Mouse (Mus musculus) megakaryocyte-erythroid progenitor cell, adult 5 weeks (primary cell): Measurements from ENCODE around the gene Nebl. TPM values are rescaled to one million over a fixed set of nuclear protein-coding genes. Genes with fewer than 3 reads are reported as not detected.

Source experiments
- polyA plus RNA-seq: library from polyadenylated mRNA; stranded (reverse); fragments of >175 nt; gene quantifications from 2 replicates; pipeline ENCODE4 v1.2.3, GENCODE M21; 2012

Nebl gene
- polyA plus RNA-seq, result 0.08 and 0.15 TPM in 2 replicates

GRCm38 (mm10) chr2:17730957-17731830 lies at the start of gene Nebl:
Nebl (minus strand) TSS chr2:17731464.

